Mouse (Mus musculus): ENCODE measurements around the gene Slc25a39.

GRCm38 (mm10) chr11:102373646-102374045, 34.1 kb downstream of the Slc25a39 start:
- no peak for TF ChIP-seq CTCF (IDR thresholded peaks at IDR 0.05; ENCODE audit: borderline replicate concordance, extremely low read depth, insufficient read depth, insufficient read length)
- no peak for TF ChIP-seq POLR2A (IDR thresholded peaks at IDR 0.05; ENCODE audit: borderline replicate concordance, extremely low read depth, insufficient read depth, insufficient read length, poor library complexity, severe bottlenecking)
